Mouse (Mus musculus) intestine, postnatal 0 days (tissue): Measurements from ENCODE around the gene Fgfr2. TPM values are rescaled to one million over a fixed set of nuclear protein-coding genes. Genes with fewer than 3 reads are reported as not detected.

Experiments
- ATAC-seq: fragments of 200-750 bp; cut with Nextera tagmentation; 2 replicates; pipeline ENCODE4 v1.8.0; 2017; ENCODE audit warnings: mild to moderate bottlenecking, moderate TSS enrichment, moderate library complexity
- H3K27ac ChIP-seq: fragments of 300-500 bp; sonication (generic); 2 replicates; pipeline ENCODE4 v1.5.1; 2014; ENCODE audit warnings: mild to moderate bottlenecking, low read depth, low read length, moderate library complexity
- H3K27me3 ChIP-seq: fragments of 300-500 bp; sonication (generic); replicated peaks from 2 replicates; pipeline ENCODE4 v1.6.1; 2014; ENCODE audit warnings: low read length, mixed read lengths; ENCODE audit not compliant: control insufficient read depth, insufficient read depth
- H3K36me3 ChIP-seq: fragments of 300-500 bp; sonication (generic); 2 replicates; pipeline ENCODE4 v1.6.1; 2014; ENCODE audit warnings: mild to moderate bottlenecking, moderate library complexity; ENCODE audit not compliant: control insufficient read depth, insufficient read depth
- H3K4me1 ChIP-seq: fragments of 300-500 bp; sonication (generic); replicated peaks from 2 replicates; pipeline ENCODE4 v1.6.1; 2014; ENCODE audit warnings: antibody characterized with exemption, low read length, mixed read lengths; ENCODE audit not compliant: control insufficient read depth, insufficient read depth
- H3K4me2 ChIP-seq: fragments of 300-500 bp; sonication (generic); replicated peaks from 2 replicates; pipeline ENCODE4 v1.6.1; 2014; ENCODE audit warnings: low read depth, mild to moderate bottlenecking, moderate library complexity
- H3K4me3 ChIP-seq: fragments of 300-500 bp; sonication (generic); 2 replicates; pipeline ENCODE4 v1.5.1; 2014; ENCODE audit warnings: low read depth, low read length
- H3K9ac ChIP-seq: fragments of 300-500 bp; sonication (generic); 2 replicates; pipeline ENCODE4 v1.6.1; 2014; ENCODE audit warnings: mild to moderate bottlenecking, low read depth, low read length
- H3K9me3 ChIP-seq: fragments of 300-500 bp; sonication (generic); 2 replicates; pipeline ENCODE4 v1.6.1; 2016; ENCODE audit warnings: mixed run types; ENCODE audit not compliant: control insufficient read depth
- CTCF ChIP-seq: sonication (generic); IDR thresholded peaks from 2 replicates; pipeline ENCODE4 v1.5.1; 2016; ENCODE audit warnings: low read depth, mild to moderate bottlenecking, control low read depth, antibody characterized with exemption, moderate library complexity
- WGBS: fragments of 180-500 bp; shearing (Covaris S2); extraction: QIAGEN DNeasy Blood & Tissue Kit; methylation state at CpG from one replicate; pipeline ENCODE4 v1.1.7; 2014; 5-methylcytosine and 5-hydroxymethylcytosine counted together
- polyA plus RNA-seq: library from polyadenylated mRNA; unstranded; fragments of >200 nt; fragmentation: Nextera tagmentation; extraction: Ambion mirVana; gene quantifications from 2 replicates; pipeline ENCODE4 v1.2.1, GENCODE M21; 2015

Fgfr2 gene
- polyA plus RNA-seq, 1 experiment from 2014 or later: 29.5 TPM

DNA sequence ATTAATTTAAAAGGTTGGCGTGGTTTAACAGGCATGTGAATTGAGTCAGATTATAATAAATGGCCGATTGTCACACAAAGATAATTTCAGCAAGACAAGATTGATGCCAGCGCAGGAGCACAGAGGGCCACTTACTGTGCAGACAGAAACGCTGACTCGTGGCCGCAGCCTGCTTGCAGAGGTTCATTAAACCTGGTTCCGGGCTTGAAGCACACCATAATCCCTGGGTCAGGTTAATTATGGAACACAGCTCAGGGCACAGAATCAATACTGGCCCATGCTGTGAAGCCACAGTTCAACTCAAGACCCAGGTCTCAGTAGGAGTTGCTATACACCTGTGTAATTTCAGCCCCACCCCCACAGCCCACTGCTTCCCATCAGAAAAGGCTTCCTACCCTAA is 1066.6 kb downstream of the Fgfr2 start:
- Histone ChIP-seq H3K9me3 (no peaks in the 10 kb centered on the region), H3K9ac (no peak overlapping the region), H3K4me2 (no peak overlapping the region), H3K27ac (no peak overlapping the region), H3K36me3 (no peaks in the 10 kb centered on the region), H3K27me3 (no peaks in the 10 kb centered on the region), H3K4me3 (no peak overlapping the region), H3K4me1 (no peaks in the 10 kb centered on the region)
- ATAC-seq: no peak
- WGBS: 69% methylated on average over 7 of the region's 7 CpGs
- no peak for TF ChIP-seq CTCF

DNA sequence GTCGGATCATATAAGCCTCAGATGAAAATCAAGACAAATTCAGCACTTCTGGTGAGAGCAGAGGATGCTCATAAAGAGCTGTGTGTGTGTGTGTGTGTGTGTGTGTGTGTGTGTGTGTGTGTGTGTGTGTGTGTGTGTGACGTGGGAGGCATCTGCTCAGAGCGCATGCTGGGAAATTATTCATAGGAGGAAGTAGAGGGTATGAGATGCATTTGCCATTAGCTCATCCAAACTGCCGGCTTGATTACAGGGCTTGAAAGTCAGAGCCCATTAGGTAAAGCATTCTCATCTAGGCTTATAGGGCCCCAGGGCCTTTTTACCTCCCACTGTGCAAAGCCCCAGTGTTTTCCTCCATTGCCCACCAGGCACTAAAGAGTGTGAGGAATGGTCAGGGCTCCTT is 1076.5 kb downstream of the Fgfr2 start:
- H3K4me3 ChIP-seq: no peak overlapping the region
- H3K27ac ChIP-seq: no peak overlapping the region
- H3K9me3 ChIP-seq: no peaks in the 10 kb centered on the region
- no peaks in the 10 kb centered on the region for H3K36me3 ChIP-seq
- no peak overlapping the region for H3K9ac ChIP-seq
- H3K27me3 ChIP-seq: no peaks in the 10 kb centered on the region
- H3K4me2 ChIP-seq: no peak overlapping the region
- TF ChIP-seq CTCF: no peak
- H3K4me1 ChIP-seq: no peaks in the 10 kb centered on the region
- 45% methylated on average over 4 of the region's 4 CpGs for WGBS
- no peak for ATAC-seq

DNA sequence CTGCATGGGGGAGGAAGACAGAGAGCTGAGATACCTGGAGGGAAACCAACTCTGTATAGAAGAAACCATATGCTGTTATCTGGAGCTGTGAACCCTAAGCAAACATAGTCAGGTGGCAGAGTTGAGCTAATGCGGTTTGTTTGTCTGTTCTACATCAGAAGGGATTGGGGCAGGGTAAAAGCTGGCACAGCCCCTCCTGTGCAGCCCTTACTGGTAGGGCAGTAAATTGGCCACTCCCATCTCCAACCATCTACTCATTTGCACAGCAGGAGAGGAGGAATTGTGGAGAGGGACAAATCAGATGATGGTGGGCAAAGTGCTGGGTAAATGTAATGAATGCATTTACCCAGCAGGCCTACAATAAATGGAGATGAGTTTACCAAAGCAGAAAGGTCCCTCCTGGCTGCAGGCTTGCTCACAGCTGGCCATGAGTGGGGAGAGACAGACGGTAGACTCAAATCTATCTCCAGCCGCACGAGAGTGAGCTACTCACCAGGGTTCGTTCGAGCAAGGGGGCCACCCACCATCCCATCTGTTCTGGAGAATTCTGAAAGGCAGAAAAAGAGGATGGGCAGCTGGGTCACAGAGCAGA is 1091.1 kb downstream of the Fgfr2 start:
- H3K4me2 ChIP-seq: no peak overlapping the region
- ATAC-seq: no peak
- 40% methylated on average over 6 of the region's 6 CpGs for WGBS

DNA sequence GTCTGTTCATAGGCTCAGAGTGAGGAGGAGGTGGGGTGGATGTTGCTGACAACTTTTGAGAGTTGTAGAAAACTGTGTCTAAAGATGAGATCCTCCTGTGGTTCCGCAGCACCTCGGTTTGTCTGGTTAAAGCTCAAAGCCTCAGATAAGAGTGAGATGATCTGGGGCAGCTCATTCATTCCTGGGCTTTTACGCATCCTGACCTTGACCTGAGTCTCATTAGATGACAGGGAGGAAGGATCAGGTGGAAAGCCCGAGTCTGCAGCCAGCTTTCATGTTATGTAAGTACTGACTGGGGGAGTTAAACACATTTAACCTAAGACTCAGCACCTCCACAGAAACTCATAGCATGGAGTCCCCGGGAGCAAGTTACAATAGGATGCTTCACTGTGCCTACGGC is 1096.5 kb downstream of the Fgfr2 start:
- H3K4me2 ChIP-seq: no peak overlapping the region
- 58% methylated on average over 6 of the region's 6 CpGs for WGBS
- H3K36me3 ChIP-seq: no peaks in the 10 kb centered on the region
- no peaks in the 10 kb centered on the region for H3K4me1 ChIP-seq
- no peak for TF ChIP-seq CTCF
- H3K9me3 ChIP-seq: no peaks in the 10 kb centered on the region
- no peaks in the 10 kb centered on the region for H3K27me3 ChIP-seq
- H3K9ac ChIP-seq: no peak overlapping the region
- H3K27ac ChIP-seq: no peak overlapping the region
- H3K4me3 ChIP-seq: no peak overlapping the region
- no peak for ATAC-seq

More for the DNA sequence above, 1091.1 kb downstream of the Fgfr2 start:
- H3K9me3 ChIP-seq: no peaks in the 10 kb centered on the region
- no peaks in the 10 kb centered on the region for H3K4me1 ChIP-seq
- H3K27ac ChIP-seq: no peak overlapping the region
- no peak overlapping the region for H3K4me3 ChIP-seq
- no peaks in the 10 kb centered on the region for H3K36me3 ChIP-seq
- H3K27me3 ChIP-seq: no peaks in the 10 kb centered on the region
- no peak for TF ChIP-seq CTCF
- no peak overlapping the region for H3K9ac ChIP-seq

DNA sequence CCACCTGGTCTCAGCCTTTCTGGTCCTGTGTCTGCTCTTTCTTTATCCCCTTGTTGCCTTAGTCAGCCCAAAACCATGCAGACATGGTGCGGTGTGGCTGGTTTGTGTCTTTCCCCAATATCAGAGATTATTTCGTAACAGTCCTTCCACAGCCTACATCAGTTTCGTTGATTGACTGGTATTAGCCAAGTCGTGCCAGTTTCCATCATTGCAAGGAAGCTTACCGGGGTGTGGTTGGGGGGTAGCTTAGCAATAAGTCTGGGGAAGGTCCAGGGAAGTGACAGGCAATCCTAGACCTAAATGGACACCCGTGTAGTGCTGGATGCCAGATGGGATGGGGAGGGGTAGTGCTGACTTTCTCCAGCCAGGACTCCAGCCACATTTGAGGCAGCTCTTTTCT is 1097.6 kb downstream of the Fgfr2 start:
- no peak for ATAC-seq
- Histone ChIP-seq H3K4me1 (no peaks in the 10 kb centered on the region), H3K9ac (no peak overlapping the region), H3K27me3 (no peaks in the 10 kb centered on the region), H3K4me3 (no peak overlapping the region), H3K27ac (no peak overlapping the region), H3K36me3 (no peaks in the 10 kb centered on the region), H3K4me2 (no peak overlapping the region), H3K9me3 (no peaks in the 10 kb centered on the region)
- TF ChIP-seq CTCF: no peak
- WGBS: 66% methylated on average over 6 of the region's 6 CpGs

DNA sequence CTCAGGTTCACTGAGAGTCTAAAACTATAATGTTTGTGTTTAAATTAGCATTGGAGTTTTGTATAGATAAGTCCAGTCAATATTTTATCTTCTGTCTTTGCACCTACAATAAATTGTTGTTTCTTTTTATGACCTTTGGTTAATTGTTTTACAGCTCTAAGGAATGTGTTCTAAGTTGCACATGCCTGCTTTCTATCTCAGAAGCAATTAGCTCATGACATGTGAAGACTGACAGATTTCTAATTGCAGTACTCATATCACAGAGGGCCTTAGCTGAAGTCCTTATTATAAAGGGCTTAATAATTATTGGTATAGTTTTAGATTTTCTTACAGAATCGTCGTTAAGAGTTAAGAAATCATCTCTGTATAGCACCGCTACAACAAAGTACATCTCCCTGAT is 1107.2 kb downstream of the Fgfr2 start:
- no peak for ATAC-seq
- WGBS: 35% methylated on average over 3 of the region's 3 CpGs
- H3K36me3 ChIP-seq: no peaks in the 10 kb centered on the region

DNA sequence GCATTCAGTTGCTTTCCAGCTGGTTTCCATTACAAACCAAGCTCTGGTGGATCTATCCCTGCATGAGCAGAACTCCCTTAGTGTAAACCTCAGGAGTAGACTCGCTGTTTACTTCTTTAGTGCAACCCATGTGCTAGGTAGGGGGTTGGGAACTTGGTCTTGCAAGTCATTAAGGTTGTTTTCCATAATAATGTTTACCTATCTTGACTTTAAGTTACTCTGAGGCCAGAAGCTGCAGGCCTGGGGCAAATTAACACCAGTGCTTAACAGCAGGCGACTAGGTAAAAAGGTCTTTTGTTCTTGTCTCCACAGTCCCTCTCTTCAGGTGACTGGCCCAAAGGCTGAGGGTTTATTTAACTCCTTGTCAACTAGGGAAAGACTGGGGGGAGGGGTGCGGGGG is 1108.0 kb downstream of the Fgfr2 start:
- Histone ChIP-seq H3K4me2 (no peak overlapping the region), H3K27me3 (peaks cover 14% of the 10 kb centered on the region), H3K9ac (no peak overlapping the region), H3K4me1 (no peaks in the 10 kb centered on the region), H3K9me3 (no peaks in the 10 kb centered on the region), H3K36me3 (no peaks in the 10 kb centered on the region), H3K4me3 (no peak overlapping the region), H3K27ac (no peak overlapping the region)
- no peak for TF ChIP-seq CTCF
- 17% methylated on average over 3 of the region's 3 CpGs for WGBS
- ATAC-seq: no peak

More for the DNA sequence above, 1107.2 kb downstream of the Fgfr2 start:
- Histone ChIP-seq H3K9me3 (no peaks in the 10 kb centered on the region), H3K27me3 (peaks cover 14% of the 10 kb centered on the region), H3K4me2 (no peak overlapping the region), H3K4me3 (no peak overlapping the region), H3K9ac (no peak overlapping the region), H3K4me1 (no peaks in the 10 kb centered on the region), H3K27ac (no peak overlapping the region)
- TF ChIP-seq CTCF: no peak
